Mouse (Mus musculus) small intestine, adult 2 months (tissue): ENCODE results near the gene Prkag2.

Experiments
- CTCF ChIP-seq: fragments of 200-500 bp; IDR thresholded peaks from 2 replicates; pipeline ENCODE4 v1.5.1; 2012; ENCODE audit warnings: low read depth, mild to moderate bottlenecking, control low read depth, inconsistent platforms, low read length, moderate library complexity, mixed read lengths; ENCODE audit not compliant: insufficient replicate concordance, insufficient read length; ENCODE audit errors: extremely low read depth
- POLR2A ChIP-seq: fragments of 200-500 bp; IDR thresholded peaks from 2 replicates; pipeline ENCODE4 v1.6.1; 2012; ENCODE audit warnings: low read depth, mild to moderate bottlenecking, control low read depth, inconsistent platforms, low read length, moderate library complexity

DNA sequence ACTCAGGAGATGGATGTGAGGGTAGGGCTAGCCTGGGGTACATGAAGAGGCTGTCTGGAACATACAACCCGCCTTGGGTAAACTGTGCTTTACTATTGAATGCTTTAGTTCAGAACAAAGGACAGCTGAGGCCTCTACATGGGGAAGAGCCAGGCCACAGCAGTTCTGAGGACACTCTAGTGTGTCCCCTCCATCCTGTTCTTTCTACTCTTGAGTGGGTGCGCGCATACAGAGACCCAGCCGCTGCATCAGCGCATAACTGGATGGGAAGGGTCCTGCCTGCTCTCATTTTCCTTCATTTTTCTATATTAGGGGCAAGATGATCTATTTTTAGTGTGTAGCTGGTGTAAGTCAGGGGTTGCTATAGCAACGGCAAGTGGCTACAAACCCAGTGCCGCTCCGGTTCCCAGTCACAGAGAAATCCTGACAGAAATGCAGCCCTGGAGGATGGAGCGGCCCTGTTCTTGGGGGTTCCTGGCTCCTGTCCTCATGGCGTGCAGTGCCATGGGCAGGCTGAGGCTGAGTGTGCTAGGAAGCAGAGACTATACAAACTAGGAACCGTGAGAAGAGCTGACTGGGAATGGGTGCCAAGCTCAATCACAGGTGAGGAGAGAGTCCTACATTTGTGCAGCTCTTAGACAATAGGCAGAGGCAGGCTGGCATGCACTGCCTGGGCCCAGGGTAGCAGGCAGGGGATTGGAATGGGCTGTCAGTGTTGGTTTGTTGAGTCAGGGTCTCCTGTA is 114.8 kb downstream of the Prkag2 start:
- TF ChIP-seq CTCF (no peak), POLR2A (no peak)
